Mouse (Mus musculus) brain, embryonic 18.5 days (tissue): ENCODE data around the gene Lin37.
A peak's percentile ranks its signal among the peaks of the same experiment; 100 is the strongest.

Source experiments
- DNase-seq: peaks from one replicate; pipeline ENCODE4 v3.0.0-alpha.2; 2012; ENCODE audit warnings: low read depth, low spot score

Lin37 gene

GRCm38 (mm10) chr7:30559443-30559954 is at the start of gene Lin37:
TSS of gene Lin37 (minus strand) at chr7:30559838.
- DNase-seq, result peak; percentile 98

- no peak for DNase-seq
Measured at GRCm38 (mm10) chr7:30608476-30608875, 48.8 kb upstream of the Lin37 start.

- no peak for DNase-seq
Measured at GRCm38 (mm10) chr7:30607706-30608309, 48.2 kb upstream of the Lin37 start.

GRCm38 (mm10) chr7:30604944-30605343 is 45.3 kb upstream of the Lin37 start:
- DNase-seq, result no peak

GRCm38 (mm10) chr7:30604424-30604823 is 44.8 kb upstream of the Lin37 start:
- DNase-seq, result no peak

- DNase-seq, result no peak
Measured at GRCm38 (mm10) chr7:30602583-30602982, 42.9 kb upstream of the Lin37 start.

- DNase-seq, result no peak
Measured at GRCm38 (mm10) chr7:30600651-30601050, 41.0 kb upstream of the Lin37 start.

- peak; percentile 87 for DNase-seq
Measured at GRCm38 (mm10) chr7:30599933-30600353, 40.3 kb upstream of the Lin37 start.

- no peak for DNase-seq
Measured at GRCm38 (mm10) chr7:30598786-30599185, 39.1 kb upstream of the Lin37 start, which contains the start of gene Zbtb32. TSS of gene Zbtb32 (minus strand) at chr7:30598909.

GRCm38 (mm10) chr7:30596811-30597210 is 37.2 kb upstream of the Lin37 start:
- no peak for DNase-seq

- DNase-seq, result no peak
Measured at GRCm38 (mm10) chr7:30596093-30596492, 36.5 kb upstream of the Lin37 start.

GRCm38 (mm10) chr7:30594510-30595024 is 34.9 kb upstream of the Lin37 start:
- DNase-seq, result no peak

- no peak for DNase-seq
Measured at GRCm38 (mm10) chr7:30593579-30594509, 34.2 kb upstream of the Lin37 start.

- no peak for DNase-seq
Measured at GRCm38 (mm10) chr7:30592772-30593423, 33.3 kb upstream of the Lin37 start.

- no peak for DNase-seq
Measured at GRCm38 (mm10) chr7:30591605-30591951, 31.9 kb upstream of the Lin37 start.

GRCm38 (mm10) chr7:30590927-30591604 is 31.4 kb upstream of the Lin37 start:
- DNase-seq, result no peak

- peak; percentile 67 for DNase-seq
Measured at GRCm38 (mm10) chr7:30589435-30590301, 30.0 kb upstream of the Lin37 start.

- DNase-seq, result peak; percentile 93
Measured at GRCm38 (mm10) chr7:30588676-30589434, 29.2 kb upstream of the Lin37 start, which contains the start of gene Kmt2b. TSS of gene Kmt2b (minus strand) at chr7:30588726.

GRCm38 (mm10) chr7:30587842-30588667 is 28.4 kb upstream of the Lin37 start:
- no peak for DNase-seq
